Mouse (Mus musculus) activated CD4-positive, CD25-positive, alpha-beta regulatory T cell, adult 9 weeks (primary cell): Measurements from ENCODE around the gene Olfr456. TPM values are rescaled to one million over a fixed set of nuclear protein-coding genes. Genes with fewer than 3 reads are reported as not detected.

Source experiments
- polyA plus RNA-seq: library from polyadenylated mRNA; unstranded; fragments of 100-300 nt; shearing (Covaris generic); gene quantifications from one replicate; pipeline ENCODE4 v1.2.1, GENCODE M21; 2017

Olfr456 gene
- not detected for polyA plus RNA-seq

DNA sequence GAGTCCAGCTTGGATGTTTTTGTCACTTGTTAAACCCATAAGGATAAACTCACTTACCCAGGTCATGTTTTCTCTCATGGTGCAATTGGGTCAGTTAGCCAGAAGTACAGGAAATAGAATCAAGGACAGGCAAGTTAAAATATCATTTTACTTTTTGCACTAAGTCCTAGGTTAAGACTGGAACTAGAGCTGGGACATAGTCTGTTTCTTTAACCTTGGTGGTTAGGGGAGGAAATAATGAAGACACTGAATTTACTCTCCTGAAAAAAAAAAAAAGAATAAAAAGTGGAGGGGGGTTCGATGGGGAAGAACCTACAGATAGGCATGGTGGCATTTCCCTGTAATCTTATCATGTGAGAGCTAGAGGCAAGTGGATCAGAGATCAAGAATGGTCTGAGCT is at the start of gene Olfr456:
Gene Olfr456 (minus strand): TSS at position 101 of the 400 bp plus-strand sequence.

DNA sequence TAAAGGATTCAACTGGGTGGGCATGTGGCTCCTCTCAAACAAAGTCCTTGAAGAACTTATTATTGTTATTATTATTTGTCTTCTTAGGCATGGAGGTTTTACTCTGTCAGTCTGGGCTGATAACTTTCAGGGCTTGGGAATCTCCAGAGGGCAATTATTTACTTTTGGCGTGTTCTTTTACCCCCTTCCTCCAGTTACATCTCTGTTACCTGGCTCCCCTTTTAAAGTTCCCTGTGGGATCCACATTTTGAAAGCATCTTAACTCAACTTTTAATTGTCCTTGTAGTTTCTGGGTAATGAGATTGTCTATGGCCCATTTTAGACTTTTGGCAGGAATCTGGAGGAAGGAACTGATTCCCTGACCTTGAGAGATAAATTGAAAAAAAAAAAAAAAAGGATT is 10.8 kb downstream of the Olfr456 start, which contains the start of gene Olfr457:
Gene Olfr457 (minus strand): TSS at position 101 of the 400 bp plus-strand sequence.

DNA sequence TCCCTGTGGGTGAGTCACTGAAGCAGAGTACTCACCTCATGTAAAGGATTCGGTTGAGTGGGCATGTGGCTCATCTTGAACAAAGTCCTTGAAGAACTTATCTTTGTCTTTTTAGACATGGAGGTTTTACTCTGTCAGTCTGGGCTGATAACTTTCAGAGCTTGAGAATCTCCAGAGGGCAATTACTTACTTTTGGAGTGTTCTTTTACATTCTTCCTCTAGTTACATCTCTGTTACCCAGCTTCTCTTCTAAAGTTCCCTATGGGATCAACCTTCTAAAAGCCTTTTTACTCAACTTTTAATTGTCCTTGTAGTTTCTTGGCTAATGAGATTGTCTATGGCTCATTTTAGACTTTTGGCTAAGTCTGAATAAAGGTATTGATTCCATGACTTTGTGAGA is 21.9 kb downstream of the Olfr456 start, which contains the start of gene Olfr458:
Gene Olfr458 (minus strand): TSS at position 101 of the 400 bp plus-strand sequence.

Other genes starting within 250 kb of the Olfr456 start
- 13.4 TPM for gene Gstk1, start 241.3 kb downstream of the Olfr456 start, polyA plus RNA-seq
- not detected for gene Tmem139, start 225.2 kb downstream of the Olfr456 start, polyA plus RNA-seq
- gene Casp2, start 222.2 kb downstream of the Olfr456 start, polyA plus RNA-seq = 77.7 TPM
- not detected for gene Clcn1, start 200.5 kb downstream of the Olfr456 start, polyA plus RNA-seq
- not detected for gene Fam131b, start 162.6 kb downstream of the Olfr456 start, polyA plus RNA-seq
- 91.9 TPM for gene Zyx, start 137.6 kb downstream of the Olfr456 start, polyA plus RNA-seq
- gene Epha1, start 113.9 kb downstream of the Olfr456 start, polyA plus RNA-seq = 0.16 TPM
- not detected for gene Tas2r143, start 87.0 kb downstream of the Olfr456 start, polyA plus RNA-seq
- gene Tas2r135, start 81.8 kb downstream of the Olfr456 start, polyA plus RNA-seq = not detected
- not detected for gene Tas2r126, start 52.7 kb downstream of the Olfr456 start, polyA plus RNA-seq
- not detected for gene Olfr458, start 22.0 kb downstream of the Olfr456 start, polyA plus RNA-seq
- not detected for gene Olfr457, start 10.9 kb downstream of the Olfr456 start, polyA plus RNA-seq
- gene Olfr455, start 60.4 kb upstream of the Olfr456 start, polyA plus RNA-seq = not detected
- not detected for gene Tcaf3, start 110.5 kb upstream of the Olfr456 start, polyA plus RNA-seq
- gene Tcaf2, start 158.0 kb upstream of the Olfr456 start, polyA plus RNA-seq = not detected
- not detected for gene Tcaf1, start 222.9 kb upstream of the Olfr456 start, polyA plus RNA-seq